Mouse (Mus musculus) testis, adult 2 months (tissue): ENCODE data around the gene Tapbpl.

ENCODE experiments used
- CTCF ChIP-seq: fragments of 200-500 bp; IDR thresholded peaks from 2 replicates; pipeline ENCODE4 v1.5.1; 2012; ENCODE audit warnings: low read depth, mild to moderate bottlenecking, inconsistent platforms, low read length, moderate library complexity; ENCODE audit not compliant: control insufficient read depth, insufficient read depth, insufficient replicate concordance
- POLR2A ChIP-seq: fragments of 200-500 bp; IDR thresholded peaks from 2 replicates; pipeline ENCODE4 v1.6.1; 2012; ENCODE audit warnings: low read depth, mild to moderate bottlenecking, inconsistent platforms, low read length, moderate library complexity; ENCODE audit not compliant: control insufficient read depth

DNA sequence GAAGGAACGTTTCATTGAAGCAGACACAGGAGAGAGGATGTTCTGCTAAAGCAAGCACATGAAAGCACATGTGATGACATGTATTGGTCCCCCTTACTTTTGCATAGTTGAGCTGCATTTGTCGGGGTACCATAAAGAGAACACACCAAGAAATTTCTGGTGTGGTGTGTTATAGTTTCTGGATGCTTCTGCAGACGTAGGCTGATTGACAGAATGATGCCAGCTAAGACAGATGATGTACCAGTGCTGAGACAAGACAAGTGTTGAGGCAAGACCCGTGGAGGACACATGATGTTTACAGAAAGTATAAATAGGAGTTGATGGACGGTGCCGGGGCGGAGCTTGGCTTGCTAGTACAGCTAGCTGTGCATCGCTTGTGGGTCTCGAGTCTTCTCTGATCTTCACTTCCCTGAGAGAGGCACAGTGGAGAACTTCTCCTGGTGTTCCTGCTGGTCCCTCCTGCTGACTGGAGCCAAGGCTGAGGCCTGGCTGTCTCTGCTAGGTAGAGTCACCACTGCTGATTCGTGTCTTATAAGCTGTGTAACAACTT, 28.4 kb upstream of the Tapbpl start:
- TF ChIP-seq CTCF, result no peak
- TF ChIP-seq POLR2A, result no peak
